Mouse (Mus musculus) liver, adult 2 months (tissue): ENCODE measurements around the gene Sept10. TPM values are rescaled to one million over a fixed set of nuclear protein-coding genes. Genes with fewer than 3 reads are reported as not detected.

Experiments
- DNase-seq: peaks from one replicate; pipeline ENCODE4 v3.0.0-alpha.2; 2011; ENCODE audit warnings: low read depth, low spot score; ENCODE audit errors: extremely low read depth
- H3K27ac ChIP-seq: fragments of 200-500 bp; replicated peaks from 2 replicates; pipeline ENCODE4 v1.5.1; 2012; ENCODE audit warnings: low read depth, mild to moderate bottlenecking, control low read depth, inconsistent platforms, low read length; ENCODE audit not compliant: insufficient read depth
- H3K27me3 ChIP-seq: fragments of 200-500 bp; 2 replicates; pipeline ENCODE4 v1.6.1; 2012; ENCODE audit warnings: mild to moderate bottlenecking, moderate library complexity, low read length, inconsistent platforms; ENCODE audit not compliant: control insufficient read depth, insufficient read depth
- H3K36me3 ChIP-seq: fragments of 200-500 bp; 2 replicates; pipeline ENCODE4 v1.6.1; 2012; ENCODE audit warnings: low read length, inconsistent platforms; ENCODE audit not compliant: control insufficient read depth, insufficient read depth
- H3K4me1 ChIP-seq: fragments of 200-500 bp; 2 replicates; pipeline ENCODE4 v1.6.1; 2011; ENCODE audit warnings: low read length; ENCODE audit not compliant: control insufficient read depth, insufficient read depth
- H3K4me3 ChIP-seq: fragments of 200-500 bp; 2 replicates; pipeline ENCODE4 v1.5.1; 2011; ENCODE audit warnings: low read depth, mild to moderate bottlenecking, control low read depth, low read length, moderate library complexity; ENCODE audit not compliant: insufficient read depth
- H3K79me2 ChIP-seq: fragments of 200-500 bp; 2 replicates; pipeline ENCODE4 v1.6.1; 2012; ENCODE audit warnings: inconsistent platforms, mild to moderate bottlenecking, low read length, moderate library complexity; ENCODE audit not compliant: control insufficient read depth, insufficient read depth
- H3K9ac ChIP-seq: fragments of 200-500 bp; 2 replicates; pipeline ENCODE4 v1.6.1; 2012; ENCODE audit warnings: low read depth, mild to moderate bottlenecking, control low read depth, inconsistent platforms, low read length
- CTCF ChIP-seq: fragments of 200-500 bp; IDR thresholded peaks from 2 replicates; pipeline ENCODE4 v1.5.1; 2011; ENCODE audit warnings: low read depth, low read length, control low read depth
- POLR2A ChIP-seq: fragments of 200-500 bp; IDR thresholded peaks from 2 replicates; pipeline ENCODE4 v1.6.1; 2011; ENCODE audit warnings: low read length, control low read depth; ENCODE audit not compliant: insufficient read depth; ENCODE audit errors: extremely low read depth
- WGBS: fragments of 180-500 bp; shearing (Covaris S2); methylation state at CpG from one replicate; pipeline ENCODE4 v1.1.7; 2018; 5-methylcytosine and 5-hydroxymethylcytosine counted together
- polyA plus RNA-seq: library from polyadenylated mRNA; depleted of rRNA; stranded (reverse); fragments of >200 nt; gene quantifications from 2 replicates; pipeline ENCODE4 v1.2.3, GENCODE M21; 2012; rRNA removed
- total RNA-seq: library from RNA; depleted of rRNA; stranded (reverse); fragments of >200 nt; gene quantifications from 2 replicates; pipeline ENCODE4 v1.2.3, GENCODE M21; 2014; rRNA removed

The Sept10 gene
- total RNA-seq (16.0 and 18.7 TPM in 2 replicates), polyA plus RNA-seq (5.2 and 6.7 TPM in 2 replicates)

DNA sequence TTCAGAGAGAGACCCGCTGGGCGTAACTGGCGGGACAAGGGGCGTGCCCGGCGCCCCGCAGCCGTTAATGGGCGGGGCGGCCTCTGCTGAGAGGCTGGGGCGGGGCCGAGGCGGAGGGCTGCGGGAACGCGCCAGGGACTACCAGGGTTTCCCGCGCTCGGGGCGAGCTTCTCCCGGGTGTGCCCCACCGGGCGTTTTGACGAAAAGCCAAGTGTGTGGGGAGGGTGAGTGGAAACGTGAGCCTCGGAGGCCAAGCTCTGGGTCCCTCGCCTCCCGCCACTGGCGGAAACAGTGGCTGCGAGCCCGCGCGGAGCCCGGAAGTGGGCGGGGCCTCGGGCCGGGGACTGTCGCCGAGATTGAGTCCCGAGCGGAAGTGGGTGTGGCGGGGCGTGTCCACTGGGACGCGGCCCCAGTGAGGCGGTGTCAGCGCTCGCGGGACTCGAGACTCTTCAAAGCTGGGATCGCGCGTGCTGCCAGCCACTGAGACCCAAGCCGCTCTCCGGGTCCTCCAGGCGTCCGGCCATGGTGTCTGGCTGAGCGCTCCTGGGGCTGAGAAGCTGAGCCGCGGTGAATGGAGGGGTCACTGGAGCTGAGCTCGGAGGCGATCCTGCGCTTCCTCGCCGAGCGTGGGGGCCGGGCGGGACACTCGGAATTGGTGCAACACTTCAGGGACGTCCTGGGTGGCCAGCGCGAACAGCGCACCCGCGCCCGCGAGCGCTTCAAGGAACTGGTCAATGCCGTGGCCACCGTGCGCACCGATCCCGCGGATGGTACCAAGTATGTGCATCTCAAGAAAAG, at the start of gene Sept10, which contains the start of gene Sowahc:
Gene Sept10 (minus strand): TSS at position 375 of the 798 bp plus-strand sequence.
Gene Sowahc (plus strand): TSS at position 481 of the 798 bp plus-strand sequence.
- Histone ChIP-seq H3K79me2 (no peaks in the 10 kb centered on the region; the same call in 1 of the 2 replicates), H3K36me3 (no peaks in the 10 kb centered on the region), H3K27me3 (no peaks in the 10 kb centered on the region), H3K4me1 (0 out of 2 replicates have a peak, but pooled peaks cover 2% of the 10 kb centered on the region), H3K9ac (peak within 1 kb of the TSS; percentile 84), H3K27ac (peak within 1 kb of the TSS; percentile 86), H3K4me3 (peak within 1 kb of the TSS; percentile 73)
- peak; percentile 79 for DNase-seq
- under 1% methylated on average over 77 of the region's 84 CpGs for WGBS
- TF ChIP-seq CTCF (no peak), POLR2A (peak; percentile 89)

DNA sequence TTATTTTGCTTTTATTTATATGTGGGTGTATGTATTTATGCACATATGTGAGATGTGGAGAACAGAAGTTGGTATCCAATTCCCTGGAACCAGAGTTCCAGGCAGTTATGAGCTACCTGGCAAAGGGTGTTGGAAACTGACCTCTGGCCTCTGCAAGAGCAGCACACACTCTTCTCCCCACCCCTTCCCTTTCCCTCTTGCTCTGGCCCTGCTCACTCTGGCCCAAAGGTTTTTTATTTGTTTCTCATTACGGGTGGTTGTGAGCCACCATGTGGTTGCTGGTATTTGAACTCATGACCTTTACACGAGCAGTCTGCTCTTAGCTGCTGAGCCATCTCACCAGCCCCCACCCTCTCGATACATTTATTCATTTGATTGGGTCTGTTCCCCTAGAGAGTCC, 47.1 kb upstream of the Sept10 start:
- no peaks in the 10 kb centered on the region for H3K27me3 ChIP-seq
- no peaks in the 10 kb centered on the region for H3K36me3 ChIP-seq
- no peaks in the 10 kb centered on the region; the same call in none of the 2 replicates for H3K4me1 ChIP-seq
- no peak for TF ChIP-seq CTCF
- TF ChIP-seq POLR2A: no peak
- H3K9ac ChIP-seq: no peak overlapping the region
- H3K27ac ChIP-seq: no peak overlapping the region
- no peaks in the 10 kb centered on the region for H3K79me2 ChIP-seq
- peak; percentile 61 for DNase-seq
- no peak overlapping the region for H3K4me3 ChIP-seq
- 28% methylated on average over 3 of the region's 3 CpGs for WGBS

DNA sequence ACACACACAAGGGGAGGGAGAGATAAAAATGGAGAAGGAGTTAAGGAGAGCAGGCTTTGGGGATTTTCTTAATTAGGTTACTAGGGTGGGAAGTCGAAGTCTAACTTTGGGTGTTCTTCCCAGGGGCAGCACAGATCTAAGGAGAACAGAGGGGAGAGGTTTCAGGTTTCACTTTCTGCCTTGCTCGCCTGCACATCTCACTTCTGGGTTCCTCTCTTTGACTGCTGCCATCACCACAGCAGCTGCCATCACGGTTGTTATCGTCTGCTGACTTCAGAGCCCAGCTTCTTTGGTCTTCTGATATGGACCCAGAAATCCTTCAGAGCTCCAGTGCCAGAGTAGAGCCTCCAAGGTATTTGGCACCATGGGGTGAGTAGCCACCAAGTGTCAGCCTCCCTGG, 46.5 kb upstream of the Sept10 start:
- WGBS: 90% methylated on average over 4 of the region's 4 CpGs

DNA sequence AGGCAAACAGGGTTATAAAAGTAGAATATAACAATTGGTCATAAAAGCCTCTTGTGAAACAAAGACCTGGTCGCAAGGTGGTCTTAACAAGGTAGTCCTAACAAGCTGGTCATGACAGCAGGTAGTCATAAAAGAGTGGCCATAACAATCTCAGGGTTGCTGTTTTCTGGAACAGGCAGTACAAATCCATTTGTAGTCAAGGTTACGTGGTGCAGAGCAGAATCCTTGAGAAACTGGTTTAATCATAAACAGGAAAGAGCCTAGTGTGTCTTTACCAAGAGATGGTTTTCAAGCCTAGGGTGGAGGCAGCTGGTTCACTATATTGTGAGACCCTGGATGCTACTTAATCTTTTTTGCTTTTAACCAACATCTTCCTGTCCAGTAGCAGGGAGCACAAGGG, 45.6 kb upstream of the Sept10 start:
- no peaks in the 10 kb centered on the region for H3K27me3 ChIP-seq
- no peak overlapping the region for H3K9ac ChIP-seq
- H3K79me2 ChIP-seq: no peaks in the 10 kb centered on the region
- no peak overlapping the region for H3K27ac ChIP-seq
- no peak for DNase-seq
- 85% methylated on average over 2 of the region's 2 CpGs for WGBS
- peaks cover 8% of the 10 kb centered on the region for H3K4me1 ChIP-seq
- no peaks in the 10 kb centered on the region for H3K36me3 ChIP-seq
- no peak for TF ChIP-seq POLR2A
- no peak for TF ChIP-seq CTCF
- no peak overlapping the region for H3K4me3 ChIP-seq

More for the DNA sequence above, 46.5 kb upstream of the Sept10 start:
- H3K79me2 ChIP-seq: no peaks in the 10 kb centered on the region
- H3K4me3 ChIP-seq: no peak overlapping the region
- no peak for DNase-seq
- H3K27me3 ChIP-seq: no peaks in the 10 kb centered on the region
- no peaks in the 10 kb centered on the region for H3K36me3 ChIP-seq
- TF ChIP-seq POLR2A: no peak
- TF ChIP-seq CTCF: no peak
- peaks cover 3% of the 10 kb centered on the region for H3K4me1 ChIP-seq
- H3K9ac ChIP-seq: no peak overlapping the region
- no peak overlapping the region for H3K27ac ChIP-seq

DNA sequence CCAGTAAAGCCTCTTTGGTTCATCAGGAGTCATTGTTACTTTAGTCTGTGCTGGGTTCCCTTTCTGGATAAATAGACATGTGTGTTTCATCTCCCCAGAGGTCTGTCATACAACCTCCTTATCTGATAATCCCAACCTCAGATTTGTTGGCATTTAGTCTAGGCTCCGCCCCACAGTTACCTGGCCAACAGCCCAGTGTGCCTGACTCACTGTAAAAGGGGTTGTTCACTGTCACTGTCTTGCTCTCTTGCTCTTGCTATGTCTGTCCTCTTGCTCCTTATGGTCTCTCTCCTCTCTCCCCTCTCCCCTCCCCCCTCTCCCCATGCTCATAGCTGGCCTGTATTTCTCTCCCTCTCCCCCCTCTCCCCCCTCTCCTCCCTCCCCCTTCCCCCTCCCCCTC, 44.5 kb upstream of the Sept10 start:
- no peaks in the 10 kb centered on the region for H3K36me3 ChIP-seq

DNA sequence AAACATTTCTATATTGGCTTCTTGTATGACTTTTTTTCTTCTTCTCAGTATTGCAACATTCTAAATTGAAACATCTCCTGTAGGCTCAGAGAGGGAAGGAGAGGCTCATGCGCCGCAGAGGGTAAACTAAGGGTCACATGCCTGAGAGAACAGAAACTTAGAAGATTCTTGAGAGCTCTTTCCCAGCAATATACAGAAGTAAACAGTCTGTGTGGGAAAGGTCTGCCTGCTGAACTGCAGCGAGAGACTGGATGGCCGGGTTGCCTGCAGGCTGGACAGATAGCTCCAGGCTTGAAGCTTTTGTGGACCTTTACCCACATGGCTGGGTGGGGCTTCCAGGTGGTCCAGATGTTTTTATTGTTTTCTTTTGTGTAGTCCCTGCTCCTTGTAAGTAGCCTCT, 44.0 kb upstream of the Sept10 start:
- 57% methylated on average over 4 of the region's 4 CpGs for WGBS
- H3K4me3 ChIP-seq: no peak overlapping the region
- H3K9ac ChIP-seq: no peak overlapping the region
- peak; percentile 40 for DNase-seq
- H3K27ac ChIP-seq: peak overlapping the region; percentile 3; the same call in 1 of the 2 replicates
- H3K27me3 ChIP-seq: no peaks in the 10 kb centered on the region
- TF ChIP-seq CTCF (no peak), POLR2A (no peak)
- H3K36me3 ChIP-seq: no peaks in the 10 kb centered on the region
- H3K4me1 ChIP-seq: peaks cover 14% of the 10 kb centered on the region
- no peaks in the 10 kb centered on the region for H3K79me2 ChIP-seq

More for the DNA sequence above, 44.5 kb upstream of the Sept10 start:
- H3K79me2 ChIP-seq: no peaks in the 10 kb centered on the region
- peak overlapping the region; percentile 3; the same call in 1 of the 2 replicates for H3K27ac ChIP-seq
- TF ChIP-seq POLR2A (no peak), CTCF (no peak)
- no peak overlapping the region for H3K9ac ChIP-seq
- peak; percentile 49 for DNase-seq
- 27% methylated on average over 1 of the region's 1 CpGs for WGBS
- H3K4me3 ChIP-seq: no peak overlapping the region
- peaks cover 14% of the 10 kb centered on the region for H3K4me1 ChIP-seq
- no peaks in the 10 kb centered on the region for H3K27me3 ChIP-seq
